Mouse (Mus musculus): ENCODE results near the gene Iqgap3. TPM values are rescaled to one million over a fixed set of nuclear protein-coding genes. Genes with fewer than 3 reads are reported as not detected.

Gene Iqgap3
- polyA plus RNA-seq, 1 experiment, result 0.81 TPM

DNA sequence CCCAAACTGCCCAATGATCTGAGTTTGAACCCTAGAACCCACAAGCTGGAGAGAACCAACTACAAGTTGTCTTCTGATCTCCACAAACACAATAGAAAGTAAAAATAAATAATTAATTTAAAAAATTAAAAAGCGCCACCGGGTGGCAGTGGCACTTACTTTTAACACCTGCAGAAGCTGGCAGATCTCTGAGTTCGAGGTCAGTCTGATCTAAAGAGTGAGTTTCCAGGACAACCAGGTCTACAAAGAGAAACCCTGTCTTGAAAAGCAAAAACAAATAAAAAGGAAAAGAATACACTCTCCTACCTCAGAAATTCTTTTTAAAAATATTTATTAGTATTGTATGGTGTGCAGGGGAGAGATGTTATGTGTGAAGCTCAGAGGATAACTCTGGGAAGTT lies 56.0 kb downstream of the Iqgap3 start:
- Histone ChIP-seq H3K27ac (ENCODE audit: insufficient read depth, low read depth, low read length) (peak overlapping the region; percentile 99), H3K4me3 (ENCODE audit: insufficient read depth, low read depth, low read length) (peak overlapping the region; percentile 65), H3K27me3 (replicated peaks; ENCODE audit: control insufficient read depth, insufficient read depth, low read length) (no peaks in the 10 kb centered on the region), H3K36me3 (ENCODE audit: control insufficient read depth, insufficient read depth, low read length) (no peaks in the 10 kb centered on the region), H3K4me1 (ENCODE audit: control insufficient read depth, insufficient read depth, low read length) (peaks cover 32% of the 10 kb centered on the region)
- TF ChIP-seq CTCF (conservative IDR thresholded peaks at IDR 0.05; ENCODE audit: insufficient read depth, insufficient read length, low read depth, low read length) (no peak), POLR2A (IDR thresholded peaks at IDR 0.05; ENCODE audit: low read depth, low read length) (no peak)
- 10% methylated on average over 3 of the region's 3 CpGs for WGBS
- peak; percentile 30 for DNase-seq

DNA sequence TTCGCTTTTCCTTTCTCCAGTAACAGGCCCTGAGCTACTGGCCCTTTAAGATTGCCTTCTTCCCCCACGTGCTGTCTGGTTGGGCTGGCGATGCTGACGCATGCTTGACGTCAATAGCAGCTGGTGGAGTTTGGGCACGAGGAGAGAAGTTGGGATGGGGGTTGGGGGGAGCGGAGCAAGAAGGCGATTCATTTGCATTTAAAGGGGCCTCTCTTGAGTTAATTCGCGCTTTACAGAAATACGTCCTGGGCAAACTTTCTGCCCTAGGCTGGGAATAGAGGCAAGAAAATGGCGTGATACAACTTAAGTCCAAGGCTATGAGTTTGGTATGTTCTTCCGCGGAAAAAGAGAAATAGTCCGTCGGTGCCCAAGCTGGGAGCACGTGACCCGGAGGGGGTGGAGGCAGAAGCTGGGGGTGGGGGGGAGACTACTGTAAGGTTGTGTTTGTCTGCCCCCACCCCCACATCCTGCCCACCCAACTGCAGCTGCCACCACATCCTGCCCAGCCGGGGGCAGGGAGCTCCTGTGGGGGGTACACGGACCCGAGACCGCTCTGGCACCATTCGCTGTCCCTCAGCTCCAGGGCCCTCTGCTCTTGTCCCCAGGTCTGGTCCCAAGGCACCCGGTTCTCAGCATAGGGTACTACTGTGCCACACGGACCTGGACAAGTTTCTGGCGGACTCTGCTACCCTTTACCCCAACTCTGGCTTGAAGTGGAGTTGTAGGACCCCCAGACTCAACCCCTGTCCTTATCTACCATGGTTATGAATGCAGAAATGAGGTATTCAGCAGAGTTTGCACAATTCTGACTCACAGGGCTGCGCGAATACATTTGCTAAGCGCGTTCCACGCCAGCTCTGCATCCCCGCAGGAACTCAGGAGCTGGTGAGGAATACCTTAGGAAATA lies 56.8 kb downstream of the Iqgap3 start:
- H3K36me3 ChIP-seq (ENCODE audit: control insufficient read depth, insufficient read depth, low read length), result no peaks in the 10 kb centered on the region
- peaks cover 26% of the 10 kb centered on the region for H3K4me1 ChIP-seq (ENCODE audit: control insufficient read depth, insufficient read depth, low read length)
- WGBS, result under 1% methylated on average over 32 of the region's 32 CpGs
- peak; percentile 98 for DNase-seq
- peak overlapping the region; percentile 65 for H3K4me3 ChIP-seq (ENCODE audit: insufficient read depth, low read depth, low read length)
- TF ChIP-seq POLR2A (IDR thresholded peaks at IDR 0.05; ENCODE audit: low read depth, low read length) (peak; percentile 14), CTCF (conservative IDR thresholded peaks at IDR 0.05; ENCODE audit: insufficient read depth, insufficient read length, low read depth, low read length) (no peak)
- peak overlapping the region; percentile 99 for H3K27ac ChIP-seq (ENCODE audit: insufficient read depth, low read depth, low read length)
- H3K27me3 ChIP-seq (replicated peaks; ENCODE audit: control insufficient read depth, insufficient read depth, low read length), result no peaks in the 10 kb centered on the region

DNA sequence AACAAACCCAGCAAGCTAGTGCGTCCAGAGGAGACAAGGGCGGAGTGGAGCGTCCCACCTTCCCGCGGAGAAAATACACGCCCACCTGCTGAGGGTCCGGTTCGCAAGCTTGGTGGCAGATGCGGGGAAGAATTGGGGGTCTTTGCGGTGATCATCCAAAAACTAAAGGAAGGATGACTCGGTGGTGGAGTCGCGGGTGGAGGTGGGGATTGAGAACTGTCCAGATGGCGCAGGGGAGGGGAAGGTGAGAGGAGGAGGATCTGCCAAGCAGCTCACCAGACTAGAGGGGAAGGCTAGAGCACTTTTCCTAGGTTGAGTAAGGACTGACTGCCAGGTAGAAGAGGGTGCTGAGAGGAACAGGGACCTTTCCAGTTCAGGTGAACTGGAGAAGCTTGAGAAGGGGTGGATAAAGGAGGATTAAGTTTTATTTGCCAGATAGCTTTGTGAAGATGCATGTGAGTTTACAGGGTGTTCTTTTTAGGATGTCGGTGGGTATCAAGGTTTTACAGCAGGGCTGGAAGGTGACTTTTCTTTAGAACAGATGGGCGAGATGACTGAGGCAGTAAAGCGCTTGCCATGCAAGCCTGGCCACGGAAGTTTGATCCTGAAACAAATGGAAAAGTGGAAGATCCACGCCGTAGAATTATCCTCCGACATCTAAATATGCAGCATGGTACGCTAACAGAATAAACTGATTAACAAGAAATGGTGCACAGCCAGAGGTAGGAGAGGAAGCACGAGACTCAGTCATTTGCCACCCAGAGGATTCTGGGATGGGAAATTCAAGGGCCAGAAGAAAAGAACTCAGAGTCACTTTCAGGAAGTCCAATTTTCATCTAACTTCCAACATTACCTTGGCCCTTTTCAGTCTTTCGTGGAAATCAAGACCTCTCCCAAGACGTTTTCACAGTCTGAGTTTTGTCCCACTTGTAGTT lies 57.7 kb downstream of the Iqgap3 start:
- Histone ChIP-seq H3K27ac (ENCODE audit: insufficient read depth, low read depth, low read length) (peak overlapping the region; percentile 99), H3K27me3 (replicated peaks; ENCODE audit: control insufficient read depth, insufficient read depth, low read length) (no peaks in the 10 kb centered on the region), H3K4me3 (ENCODE audit: insufficient read depth, low read depth, low read length) (peak overlapping the region; percentile 65), H3K36me3 (ENCODE audit: control insufficient read depth, insufficient read depth, low read length) (no peaks in the 10 kb centered on the region), H3K4me1 (ENCODE audit: control insufficient read depth, insufficient read depth, low read length) (peaks cover 29% of the 10 kb centered on the region)
- 15% methylated on average over 25 of the region's 25 CpGs for WGBS
- TF ChIP-seq POLR2A (IDR thresholded peaks at IDR 0.05; ENCODE audit: low read depth, low read length) (no peak), CTCF (conservative IDR thresholded peaks at IDR 0.05; ENCODE audit: insufficient read depth, insufficient read length, low read depth, low read length) (no peak)
- DNase-seq, result peak; percentile 51

DNA sequence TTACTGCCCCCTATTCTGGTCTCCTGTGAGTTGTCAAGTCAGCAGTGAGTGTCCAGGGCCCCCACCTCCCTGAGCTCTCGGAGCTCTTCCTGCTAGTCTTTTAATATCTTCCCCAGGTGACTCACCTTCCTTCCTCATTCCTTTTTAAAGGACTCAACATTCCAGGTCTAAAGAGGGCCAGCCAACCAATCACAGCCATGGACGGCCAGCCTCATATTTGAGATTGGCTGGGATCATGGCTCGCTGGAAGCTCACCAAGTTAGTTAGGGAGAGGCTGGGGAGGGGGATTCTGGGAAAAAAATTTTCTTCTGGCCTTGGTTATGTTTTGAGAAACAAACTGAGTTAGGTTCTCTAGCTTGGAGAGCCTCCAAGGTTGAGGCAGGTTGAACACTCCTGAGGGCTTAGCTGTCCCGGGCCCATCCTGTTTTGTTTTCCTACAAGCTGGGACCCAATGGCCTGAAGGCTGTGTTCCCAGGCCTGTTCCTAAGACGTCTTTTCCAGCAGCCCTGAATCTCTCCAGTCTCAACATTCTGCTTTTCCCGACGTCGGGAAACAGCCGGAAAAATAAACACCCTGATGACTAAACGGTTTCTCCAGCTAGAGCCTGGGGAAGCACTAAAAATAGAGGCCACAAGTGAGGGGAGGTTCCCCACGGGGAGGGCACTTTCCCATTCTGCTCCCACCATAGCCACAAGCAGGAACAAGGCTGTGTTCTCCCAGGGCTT lies 58.6 kb downstream of the Iqgap3 start:
- WGBS, result 8% methylated on average over 11 of the region's 11 CpGs
- no peaks in the 10 kb centered on the region for H3K27me3 ChIP-seq (replicated peaks; ENCODE audit: control insufficient read depth, insufficient read depth, low read length)
- peak; percentile 79 for DNase-seq
- no peaks in the 10 kb centered on the region for H3K36me3 ChIP-seq (ENCODE audit: control insufficient read depth, insufficient read depth, low read length)
- H3K4me1 ChIP-seq (ENCODE audit: control insufficient read depth, insufficient read depth, low read length), result peaks cover 37% of the 10 kb centered on the region
- TF ChIP-seq POLR2A (IDR thresholded peaks at IDR 0.05; ENCODE audit: low read depth, low read length) (no peak), CTCF (conservative IDR thresholded peaks at IDR 0.05; ENCODE audit: insufficient read depth, insufficient read length, low read depth, low read length) (no peak)
- peak overlapping the region; percentile 99 for H3K27ac ChIP-seq (ENCODE audit: insufficient read depth, low read depth, low read length)
- H3K4me3 ChIP-seq (ENCODE audit: insufficient read depth, low read depth, low read length), result peak overlapping the region; percentile 9; the same call in 1 of the 2 replicates

DNA sequence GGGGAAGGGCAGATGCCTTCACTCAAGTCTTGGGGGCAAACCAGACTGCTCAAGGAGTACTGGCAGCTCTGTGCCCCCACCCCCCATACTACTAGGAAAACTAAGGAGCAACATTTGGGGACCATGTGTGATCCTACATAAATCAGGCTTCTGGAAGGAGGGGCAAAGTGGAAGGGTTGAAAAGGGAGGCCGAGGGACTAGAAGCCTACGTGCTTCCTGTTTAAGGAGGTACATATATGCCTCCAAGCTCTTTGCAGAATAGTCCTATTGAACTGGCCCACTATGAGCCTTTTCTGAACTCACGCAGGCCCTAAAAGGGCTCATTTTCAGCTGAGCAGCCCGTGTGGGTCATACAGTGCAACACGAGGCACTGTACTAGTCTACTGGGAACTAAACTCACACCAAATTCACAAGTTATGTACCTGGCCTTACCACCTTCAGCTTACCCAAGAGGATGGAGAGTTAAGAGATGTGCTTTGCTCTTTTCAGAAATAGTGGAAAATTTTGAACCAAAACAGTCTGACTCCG lies 59.2 kb downstream of the Iqgap3 start:
- TF ChIP-seq CTCF (conservative IDR thresholded peaks at IDR 0.05; ENCODE audit: insufficient read depth, insufficient read length, low read depth, low read length), result no peak
- no peak for TF ChIP-seq POLR2A (IDR thresholded peaks at IDR 0.05; ENCODE audit: low read depth, low read length)
- DNase-seq, result peak; percentile 20
- peaks cover 43% of the 10 kb centered on the region for H3K4me1 ChIP-seq (ENCODE audit: control insufficient read depth, insufficient read depth, low read length)
- WGBS, result 20% methylated on average over 6 of the region's 6 CpGs
- H3K36me3 ChIP-seq (ENCODE audit: control insufficient read depth, insufficient read depth, low read length), result no peaks in the 10 kb centered on the region
- peak overlapping the region; percentile 9 for H3K4me3 ChIP-seq (ENCODE audit: insufficient read depth, low read depth, low read length)
- no peaks in the 10 kb centered on the region for H3K27me3 ChIP-seq (replicated peaks; ENCODE audit: control insufficient read depth, insufficient read depth, low read length)
- peak overlapping the region; percentile 99 for H3K27ac ChIP-seq (ENCODE audit: insufficient read depth, low read depth, low read length)

DNA sequence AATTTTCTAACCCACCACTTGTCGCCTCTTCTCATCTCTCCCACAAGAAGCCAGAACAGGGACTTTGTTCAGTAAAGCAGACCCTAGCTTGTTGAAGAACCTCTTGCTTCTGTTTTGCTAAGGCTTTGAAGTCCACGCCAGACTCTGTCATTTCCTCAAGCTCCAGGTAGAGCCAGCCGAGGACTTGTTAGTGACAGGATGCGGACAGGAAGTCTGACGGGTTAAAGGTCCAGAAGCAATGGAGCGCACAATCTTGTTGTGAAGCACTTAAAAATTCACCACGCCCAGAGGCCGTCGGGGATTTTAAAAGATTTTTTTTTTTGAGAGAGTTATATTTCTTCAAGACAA lies 59.6 kb downstream of the Iqgap3 start:
- peak; percentile 87 for DNase-seq
- Histone ChIP-seq H3K27ac (ENCODE audit: insufficient read depth, low read depth, low read length) (peak overlapping the region; percentile 99), H3K36me3 (ENCODE audit: control insufficient read depth, insufficient read depth, low read length) (no peaks in the 10 kb centered on the region), H3K27me3 (replicated peaks; ENCODE audit: control insufficient read depth, insufficient read depth, low read length) (no peaks in the 10 kb centered on the region), H3K4me3 (ENCODE audit: insufficient read depth, low read depth, low read length) (peak overlapping the region; percentile 68), H3K4me1 (ENCODE audit: control insufficient read depth, insufficient read depth, low read length) (peaks cover 48% of the 10 kb centered on the region)
- no peak for TF ChIP-seq CTCF (conservative IDR thresholded peaks at IDR 0.05; ENCODE audit: insufficient read depth, insufficient read length, low read depth, low read length)
- no peak for TF ChIP-seq POLR2A (IDR thresholded peaks at IDR 0.05; ENCODE audit: low read depth, low read length)
- WGBS, result 2% methylated on average over 9 of the region's 9 CpGs
